Mouse (Mus musculus) erythroblast, embryonic 14.5 days (primary cell): ENCODE results near the gene Orai3. TPM values are rescaled to one million over a fixed set of nuclear protein-coding genes. Genes with fewer than 3 reads are reported as not detected.

ENCODE experiments used
- H3K27me3 ChIP-seq: 2 replicates; pipeline ENCODE4 v1.6.1; 2012; ENCODE audit warnings: inconsistent platforms; ENCODE audit not compliant: control insufficient read depth
- H3K36me3 ChIP-seq: 2 replicates; pipeline ENCODE4 v1.6.1; 2012; ENCODE audit warnings: mild to moderate bottlenecking, inconsistent platforms; ENCODE audit not compliant: control insufficient read depth
- H3K4me1 ChIP-seq: 2 replicates; pipeline ENCODE4 v1.6.1; 2012; ENCODE audit warnings: inconsistent platforms; ENCODE audit not compliant: control insufficient read depth
- H3K4me3 ChIP-seq: replicated peaks from 2 replicates; pipeline ENCODE3; 2012; ENCODE audit warnings: moderate library complexity, mild to moderate bottlenecking, inconsistent platforms
- H3K9me3 ChIP-seq: 2 replicates; pipeline ENCODE4 v1.6.1; 2012; ENCODE audit warnings: low read length, inconsistent platforms, mixed read lengths; ENCODE audit not compliant: control insufficient read depth
- GATA1 ChIP-seq: IDR thresholded peaks from 2 replicates; pipeline ENCODE4 v1.6.1; 2012; ENCODE audit warnings: low read length, inconsistent platforms, mixed read lengths
- TAL1 ChIP-seq: IDR thresholded peaks from 3 replicates; pipeline ENCODE4 v1.6.1; 2012; ENCODE audit warnings: low read length, inconsistent platforms, mixed read lengths
- polyA plus RNA-seq: library from polyadenylated mRNA; stranded (reverse); fragments of >175 nt; gene quantifications from 2 replicates; pipeline ENCODE4 v1.2.3, GENCODE M21; 2012

Gene Orai3
- polyA plus RNA-seq, 1 experiment, result 0.44 TPM

- Histone ChIP-seq H3K36me3 (peaks cover 46% of the 10 kb centered on the region), H3K9me3 (no peaks in the 10 kb centered on the region), H3K4me3 (peak overlapping the region; percentile 78), H3K4me1 (peaks cover 49% of the 10 kb centered on the region), H3K27me3 (no peaks in the 10 kb centered on the region)
- TF ChIP-seq TAL1 (no peak), GATA1 (no peak)
Observed at GRCm38 (mm10) chr7:127777474-127778266, 8.1 kb downstream of the Orai3 start.

- TF ChIP-seq TAL1, result no peak
- H3K36me3 ChIP-seq, result peaks cover 51% of the 10 kb centered on the region
- peak overlapping the region; percentile 78 for H3K4me3 ChIP-seq
- H3K9me3 ChIP-seq, result no peaks in the 10 kb centered on the region
- H3K27me3 ChIP-seq, result no peaks in the 10 kb centered on the region
- peaks cover 48% of the 10 kb centered on the region for H3K4me1 ChIP-seq
Observed at GRCm38 (mm10) chr7:127778350-127778749, 8.7 kb downstream of the Orai3 start.

- Histone ChIP-seq H3K36me3 (peaks cover 97% of the 10 kb centered on the region), H3K27me3 (no peaks in the 10 kb centered on the region), H3K9me3 (no peaks in the 10 kb centered on the region), H3K4me3 (no peak within 1 kb of the TSS), H3K4me1 (peaks cover 4% of the 10 kb centered on the region)
- TF ChIP-seq TAL1, result no peak
- no peak for TF ChIP-seq GATA1
Observed at GRCm38 (mm10) chr7:127785308-127785707, 15.7 kb downstream of the Orai3 start, which contains the start of gene Gm49388. Gene Gm49388 (plus strand): TSS chr7:127785608.

- H3K36me3 ChIP-seq, result peaks cover 98% of the 10 kb centered on the region
- no peak overlapping the region for H3K4me3 ChIP-seq
- TF ChIP-seq GATA1 (no peak), TAL1 (no peak)
Observed at GRCm38 (mm10) chr7:127797076-127797845, 27.6 kb downstream of the Orai3 start.

GRCm38 (mm10) chr7:127798591-127798990 lies 29.0 kb downstream of the Orai3 start:
- Histone ChIP-seq H3K36me3 (peaks cover 96% of the 10 kb centered on the region), H3K27me3 (no peaks in the 10 kb centered on the region), H3K4me3 (no peak overlapping the region), H3K9me3 (no peaks in the 10 kb centered on the region), H3K4me1 (peaks cover 24% of the 10 kb centered on the region)
- TF ChIP-seq GATA1 (no peak), TAL1 (no peak)

More at GRCm38 (mm10) chr7:127797076-127797845, 27.6 kb downstream of the Orai3 start:
- Histone ChIP-seq H3K9me3 (no peaks in the 10 kb centered on the region), H3K27me3 (no peaks in the 10 kb centered on the region), H3K4me1 (peaks cover 17% of the 10 kb centered on the region)

GRCm38 (mm10) chr7:127799211-127799610 lies 29.6 kb downstream of the Orai3 start:
- TF ChIP-seq TAL1 (no peak), GATA1 (no peak)
- H3K36me3 ChIP-seq, result peaks cover 97% of the 10 kb centered on the region
- H3K9me3 ChIP-seq, result no peaks in the 10 kb centered on the region
- H3K27me3 ChIP-seq, result no peaks in the 10 kb centered on the region
- no peak overlapping the region for H3K4me3 ChIP-seq
- peaks cover 30% of the 10 kb centered on the region for H3K4me1 ChIP-seq

GRCm38 (mm10) chr7:127799738-127800137 lies 30.1 kb downstream of the Orai3 start:
- Histone ChIP-seq H3K9me3 (no peaks in the 10 kb centered on the region), H3K4me1 (peaks cover 35% of the 10 kb centered on the region), H3K36me3 (peaks cover 95% of the 10 kb centered on the region), H3K27me3 (no peaks in the 10 kb centered on the region), H3K4me3 (no peak overlapping the region)
- TF ChIP-seq TAL1 (no peak), GATA1 (no peak)

- Histone ChIP-seq H3K4me3 (peak within 1 kb of the TSS; percentile 40), H3K4me1 (peaks cover 43% of the 10 kb centered on the region)
Observed at GRCm38 (mm10) chr7:127800435-127801009, 30.9 kb downstream of the Orai3 start, which contains the start of gene Hsd3b7. Gene Hsd3b7 (plus strand): TSS chr7:127800604.

GRCm38 (mm10) chr7:127801010-127801621 lies 31.5 kb downstream of the Orai3 start:
- peaks cover 48% of the 10 kb centered on the region for H3K4me1 ChIP-seq

More at GRCm38 (mm10) chr7:127800435-127801009, 30.9 kb downstream of the Orai3 start, which contains the start of gene Hsd3b7:
- TF ChIP-seq GATA1, result no peak
- no peak for TF ChIP-seq TAL1
- no peaks in the 10 kb centered on the region for H3K27me3 ChIP-seq
- H3K9me3 ChIP-seq, result no peaks in the 10 kb centered on the region
- H3K36me3 ChIP-seq, result peaks cover 87% of the 10 kb centered on the region

More at GRCm38 (mm10) chr7:127801010-127801621, 31.5 kb downstream of the Orai3 start:
- H3K27me3 ChIP-seq, result no peaks in the 10 kb centered on the region
- H3K4me3 ChIP-seq, result peak overlapping the region; percentile 40
- peaks cover 81% of the 10 kb centered on the region for H3K36me3 ChIP-seq
- H3K9me3 ChIP-seq, result no peaks in the 10 kb centered on the region
- TF ChIP-seq TAL1 (no peak), GATA1 (no peak)
